Mouse (Mus musculus) myocyte (in vitro differentiated cells): ENCODE results near the gene Mc1r.

Source experiments
- CEBPB ChIP-seq: IDR thresholded peaks from 2 replicates; pipeline ENCODE4 v1.6.1; 2011; ENCODE audit warnings: mild to moderate bottlenecking, moderate library complexity; ENCODE audit not compliant: poor library complexity, insufficient read depth, severe bottlenecking
- E2F4 ChIP-seq: IDR thresholded peaks from one replicate; pipeline ENCODE4 v1.6.1; 2011; ENCODE audit warnings: mild to moderate bottlenecking, control low read depth, moderate library complexity; ENCODE audit not compliant: insufficient read depth
- MAX ChIP-seq: IDR thresholded peaks from one replicate; pipeline ENCODE4 v1.6.1; 2011; ENCODE audit warnings: low read depth, mild to moderate bottlenecking, control low read depth
- MYOD1 ChIP-seq, 3 experiments: IDR thresholded peaks; one replicate each; pipeline ENCODE4 v1.6.1; 2011; ENCODE audit warnings: control low read depth in 2 of 3, low read depth in 2 of 3, mild to moderate bottlenecking in 2 of 3, moderate library complexity in 1 of 3; ENCODE audit not compliant: insufficient read length in 2 of 3, control insufficient read depth in 1 of 3
- MYOG ChIP-seq, 3 experiments: IDR thresholded peaks; one replicate each; pipeline ENCODE4 v1.6.1; 2011; ENCODE audit warnings: control low read depth in 2 of 3, low read depth in 2 of 3, mild to moderate bottlenecking in 2 of 3; ENCODE audit not compliant: insufficient read length in 2 of 3, control insufficient read depth in 1 of 3, insufficient read depth in 1 of 3
- POLR2A ChIP-seq: IDR thresholded peaks from one replicate; pipeline ENCODE4 v1.6.1; 2011; ENCODE audit warnings: low read depth, mild to moderate bottlenecking, control low read depth, moderate library complexity; ENCODE audit not compliant: insufficient read length
- POLR2AphosphoS2 ChIP-seq: IDR thresholded peaks from one replicate; pipeline ENCODE4 v1.6.1; 2011; ENCODE audit warnings: low read depth, control low read depth; ENCODE audit not compliant: insufficient read length
- REST ChIP-seq: IDR thresholded peaks from one replicate; pipeline ENCODE4 v1.6.1; 2011; ENCODE audit warnings: mild to moderate bottlenecking, control low read depth, moderate library complexity; ENCODE audit not compliant: insufficient read depth, insufficient read length
- SRF ChIP-seq: IDR thresholded peaks from one replicate; pipeline ENCODE4 v1.6.1; 2011; ENCODE audit warnings: low read depth; ENCODE audit not compliant: control insufficient read depth, insufficient read length
- TCF12 ChIP-seq: IDR thresholded peaks from one replicate; pipeline ENCODE4 v1.6.1; 2011; ENCODE audit warnings: mild to moderate bottlenecking, control low read depth; ENCODE audit not compliant: poor library complexity, insufficient read depth, severe bottlenecking
- USF1 ChIP-seq: IDR thresholded peaks from one replicate; pipeline ENCODE4 v1.6.1; 2011; ENCODE audit warnings: low read depth, mild to moderate bottlenecking, control low read depth, moderate library complexity

DNA sequence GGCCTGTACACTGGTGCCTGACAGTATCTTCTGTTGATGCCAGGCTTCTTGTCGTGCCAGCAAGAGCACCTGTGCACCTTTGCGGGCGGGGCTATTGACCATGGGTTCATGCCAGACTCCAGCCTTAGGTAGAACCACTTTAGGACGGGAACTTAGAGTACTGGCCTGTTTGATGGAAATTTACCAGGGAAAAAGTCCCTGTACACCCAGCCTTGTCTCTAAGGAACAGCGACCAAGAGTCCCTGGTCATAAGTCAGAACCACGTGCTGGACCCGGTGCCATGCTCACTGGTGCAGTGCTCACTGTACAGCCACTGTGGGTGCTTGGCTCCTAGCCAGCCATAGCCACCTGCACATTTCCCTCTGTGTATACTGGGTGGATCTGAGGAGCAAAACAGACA is 17.9 kb upstream of the Mc1r start:
- TF ChIP-seq POLR2AphosphoS2 (no peak), POLR2A (no peak), TCF12 (no peak), REST (no peak), CEBPB (no peak), MYOD1 (IDR thresholded peaks at IDR 0.05; ENCODE audit: control insufficient read depth in 1 of 3, insufficient read length in 2 of 3, low read depth in 2 of 3) (no peak), MAX (no peak), USF1 (no peak), MYOG (IDR thresholded peaks at IDR 0.05; ENCODE audit: control insufficient read depth in 1 of 3, insufficient read depth in 1 of 3, insufficient read length in 2 of 3, low read depth in 2 of 3) (no peak), E2F4 (no peak), SRF (no peak)
